Mouse (Mus musculus) B cell, adult (primary cell): ENCODE measurements around the gene Abhd4. TPM values are rescaled to one million over a fixed set of nuclear protein-coding genes. Genes with fewer than 3 reads are reported as not detected.

Source experiments
- total RNA-seq: library from RNA; stranded (reverse); gene quantifications from 4 replicates; pipeline ENCODE4 v1.2.4, GENCODE M21; 2023; ENCODE audit not compliant: inconsistent age

Gene Abhd4
- 8.0 to 11.5 TPM (median 9.6 TPM) in 4 replicates for total RNA-seq

DNA sequence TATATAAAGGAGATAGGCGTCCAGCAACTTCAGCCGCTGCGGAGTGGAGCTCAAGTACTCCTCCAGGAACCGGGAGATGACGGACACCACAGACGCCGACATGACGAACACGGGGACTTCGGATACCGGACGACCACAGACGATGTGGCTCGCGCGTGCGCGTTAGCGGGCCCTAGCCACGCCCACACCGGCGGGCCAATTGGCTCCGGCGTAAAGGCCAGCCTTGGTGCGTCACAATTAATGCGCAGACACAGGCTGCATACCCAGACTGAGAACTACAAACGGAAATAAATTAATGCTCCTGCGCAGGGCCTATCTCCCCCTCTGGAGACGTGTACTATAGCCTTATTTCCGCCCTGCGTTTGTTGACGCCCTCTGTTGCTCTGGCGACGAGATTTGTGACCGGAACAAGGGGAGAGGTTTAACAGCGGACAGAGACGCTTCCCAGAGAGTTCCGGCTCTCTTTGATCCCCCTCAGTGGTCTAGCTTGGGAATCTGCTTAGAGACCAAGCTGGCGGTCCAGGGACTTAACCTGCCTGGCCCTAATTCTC is at the start of gene Abhd4, which contains the start of gene Dad1:
Gene Abhd4, plus strand, starts transcription at position 448 of the 551 bp plus-strand sequence.
Gene Dad1, minus strand, starts transcription at position 364 of the 551 bp plus-strand sequence.

DNA sequence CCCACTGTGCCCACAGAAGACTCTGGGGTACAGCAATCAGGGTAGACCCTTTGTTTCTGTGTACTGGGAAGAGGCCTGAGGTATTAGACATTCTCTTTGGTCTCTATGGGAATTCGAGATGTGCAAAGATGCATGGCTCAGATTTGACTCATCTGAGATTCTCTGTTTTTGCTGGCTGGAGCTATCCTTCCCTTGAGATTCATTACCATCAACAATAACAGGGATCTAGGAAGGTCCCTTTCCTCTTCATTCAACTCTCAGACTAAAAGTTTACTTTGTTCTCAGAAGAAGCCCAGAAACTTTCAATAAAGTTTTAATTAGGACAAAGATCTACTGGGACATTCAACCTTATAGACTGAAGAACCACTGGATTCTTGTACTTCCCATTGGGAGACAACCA is 30.9 kb downstream of the Abhd4 start, which contains the start of gene Olfr49:
Gene Olfr49, minus strand, starts transcription at position 101 of the 400 bp plus-strand sequence.

Other genes with a start within 250 kb of the Abhd4 start
- gene Dad1, start 84 bp upstream of the Abhd4 start, total RNA-seq = 134 to 156 TPM (median 143 TPM) in 4 replicates
- 0.10 to 0.36 TPM (median 0.12 TPM) in 3 of 4 replicates, not detected in the other for gene Olfr49, start 30.8 kb downstream of the Abhd4 start, total RNA-seq
- gene Oxa1l, start 106.6 kb downstream of the Abhd4 start, total RNA-seq = 81.9 to 88.9 TPM (median 83.2 TPM) in 4 replicates
- gene Slc7a7, start 163.6 kb downstream of the Abhd4 start, total RNA-seq = 7.1 to 10.6 TPM (median 8.9 TPM) in 4 replicates
- gene Mrpl52, start 172.7 kb downstream of the Abhd4 start, total RNA-seq = 88.1 to 99.8 TPM (median 93.2 TPM) in 4 replicates
- 0.33 to 1.7 TPM (median 1.6 TPM) in 4 replicates for gene Mmp14, start 177.4 kb downstream of the Abhd4 start, total RNA-seq
- gene Lrp10, start 209.9 kb downstream of the Abhd4 start, total RNA-seq = 180 to 202 TPM (median 185 TPM) in 4 replicates
- 1.1 to 2.1 TPM (median 1.4 TPM) in 4 replicates for gene Rem2, start 221.9 kb downstream of the Abhd4 start, total RNA-seq